Mouse (Mus musculus) CD4-positive, CD25-positive, alpha-beta regulatory T cell (primary cell): ENCODE results near the gene Mybbp1a. TPM values are rescaled to one million over a fixed set of nuclear protein-coding genes. Genes with fewer than 3 reads are reported as not detected.

Source experiments
- polyA plus RNA-seq: library from polyadenylated mRNA; unstranded; fragments of 100-300 nt; shearing (Covaris generic); gene quantifications from one replicate; pipeline ENCODE4 v1.2.1, GENCODE M21; 2017

Mybbp1a gene
- polyA plus RNA-seq, result 122 TPM

GRCm38 (mm10) chr11:72440965-72441664 lies at the start of gene Mybbp1a:
Gene Mybbp1a, plus strand, starts transcription at chr11:72441355.

GRCm38 (mm10) chr11:72411093-72411921 lies 29.8 kb upstream of the Mybbp1a start, which contains the start of gene Smtnl2:
Gene Smtnl2, minus strand, starts transcription at chr11:72411713.

GRCm38 (mm10) chr11:72434963-72435693 lies 6.0 kb upstream of the Mybbp1a start, which contains the start of gene Ggt6:
Gene Ggt6, plus strand, starts transcription at chr11:72435526.

GRCm38 (mm10) chr11:72489881-72490301 lies 48.7 kb downstream of the Mybbp1a start, which contains the start of gene Spns2:
Gene Spns2, minus strand, starts transcription at chr11:72489904.

Other genes starting within 250 kb of the Mybbp1a start
- 0.14 TPM for gene Gm43951, start 234.5 kb upstream of the Mybbp1a start, polyA plus RNA-seq
- 21.7 TPM for gene 4933427D14Rik, start 233.9 kb upstream of the Mybbp1a start, polyA plus RNA-seq
- 87.8 TPM for gene Txndc17, start 233.8 kb upstream of the Mybbp1a start, polyA plus RNA-seq
- gene Med31, start 225.8 kb upstream of the Mybbp1a start, polyA plus RNA-seq, result 19.8 TPM
- not detected for gene Slc13a5, start 174.1 kb upstream of the Mybbp1a start, polyA plus RNA-seq
- gene Xaf1, start 139.7 kb upstream of the Mybbp1a start, polyA plus RNA-seq, result 90.2 TPM
- 0.65 TPM for gene Fbxo39, start 126.9 kb upstream of the Mybbp1a start, polyA plus RNA-seq
- gene Tekt1, start 78.9 kb upstream of the Mybbp1a start, polyA plus RNA-seq, result not detected
- not detected for gene Smtnl2, start 29.6 kb upstream of the Mybbp1a start, polyA plus RNA-seq
- gene Ggt6, start 5.8 kb upstream of the Mybbp1a start, polyA plus RNA-seq, result not detected
- not detected for gene Spns2, start 48.5 kb downstream of the Mybbp1a start, polyA plus RNA-seq
- gene Spns3, start 109.2 kb downstream of the Mybbp1a start, polyA plus RNA-seq, result 1.1 TPM
- 68.5 TPM for gene Ube2g1, start 165.9 kb downstream of the Mybbp1a start, polyA plus RNA-seq
- 51.0 TPM for gene Ankfy1, start 248.7 kb downstream of the Mybbp1a start, polyA plus RNA-seq